Mouse (Mus musculus): ENCODE data around the gene Mlh3.

- TF ChIP-seq EP300 (IDR thresholded peaks at IDR 0.05; ENCODE audit: insufficient read depth, low read depth, low read length) = no peak
- TF ChIP-seq POLR2A (IDR thresholded peaks at IDR 0.05; ENCODE audit: insufficient read depth, low read length) = no peak
Measured at GRCm38 (mm10) chr12:85197936-85198335, 72.5 kb downstream of the Mlh3 start.
